Mouse (Mus musculus) heart, postnatal 0 days (tissue): Measurements from ENCODE around the gene Nat8f6. TPM values are rescaled to one million over a fixed set of nuclear protein-coding genes. Genes with fewer than 3 reads are reported as not detected.

Experiments
- ATAC-seq: fragments of 200-750 bp; cut with Nextera tagmentation; 2 replicates; pipeline ENCODE4 v1.8.0; 2017; ENCODE audit warnings: low read depth, moderate number of reproducible peaks, moderate library complexity; ENCODE audit not compliant: insufficient read depth
- DNase-seq: peaks from one replicate; pipeline ENCODE4 v3.0.0-alpha.2; 2016; ENCODE audit warnings: low spot score
- H3K27ac ChIP-seq: fragments of 300-500 bp; sonication (generic); 2 replicates; pipeline ENCODE4 v1.5.1; 2014; ENCODE audit warnings: low read depth, mild to moderate bottlenecking
- H3K27me3 ChIP-seq: fragments of 300-500 bp; sonication (generic); 2 replicates; pipeline ENCODE4 v1.6.1; 2014; ENCODE audit warnings: low read length, mixed read lengths; ENCODE audit not compliant: control insufficient read depth, insufficient read depth
- H3K36me3 ChIP-seq: fragments of 300-500 bp; sonication (generic); replicated peaks from 2 replicates; pipeline ENCODE4 v1.6.1; 2014; ENCODE audit warnings: low read length, mixed read lengths; ENCODE audit not compliant: control insufficient read depth, insufficient read depth
- H3K4me1 ChIP-seq: fragments of 300-500 bp; sonication (generic); 2 replicates; pipeline ENCODE4 v1.6.1; 2014; ENCODE audit warnings: antibody characterized with exemption; ENCODE audit not compliant: control insufficient read depth, insufficient read depth
- H3K4me2 ChIP-seq: fragments of 300-500 bp; sonication (generic); 2 replicates; pipeline ENCODE4 v1.6.1; 2014; ENCODE audit warnings: low read depth, mild to moderate bottlenecking, low read length, moderate library complexity
- H3K4me3 ChIP-seq: fragments of 300-500 bp; sonication (generic); 2 replicates; pipeline ENCODE4 v1.5.1; 2014; ENCODE audit warnings: low read depth, low read length
- H3K9ac ChIP-seq: fragments of 300-500 bp; sonication (generic); replicated peaks from 2 replicates; pipeline ENCODE4 v1.6.1; 2014; ENCODE audit warnings: low read depth, low read length, mixed read lengths
- H3K9me3 ChIP-seq: fragments of 300-500 bp; sonication (generic); replicated peaks from 2 replicates; pipeline ENCODE4 v1.6.1; 2016; ENCODE audit warnings: low read length; ENCODE audit not compliant: control insufficient read depth
- CTCF ChIP-seq: IDR thresholded peaks from 2 replicates; pipeline ENCODE4 v1.5.1; 2016; ENCODE audit warnings: antibody characterized with exemption, control low read depth, low read depth
- EP300 ChIP-seq: IDR thresholded peaks from 2 replicates; pipeline ENCODE4 v1.6.1; 2016; ENCODE audit warnings: antibody characterized with exemption, low read depth
- WGBS: fragments of 180-500 bp; shearing (Covaris S2); extraction: QIAGEN DNeasy Blood & Tissue Kit; methylation state at CpG from one replicate; pipeline ENCODE4 v1.1.7; 2014; 5-methylcytosine and 5-hydroxymethylcytosine counted together
- polyA plus RNA-seq: library from polyadenylated mRNA; unstranded; fragments of >200 nt; fragmentation: Nextera tagmentation; extraction: Ambion mirVana; gene quantifications from 2 replicates; pipeline ENCODE4 v1.2.1, GENCODE M21; 2015
- total RNA-seq: library from RNA; depleted of rRNA; stranded (reverse); fragments of >200 nt; gene quantifications from 2 replicates; pipeline ENCODE4 v1.2.3, GENCODE M21; 2014; ENCODE audit warnings: low replicate concordance

The Nat8f6 gene
- total and polyA plus RNA-seq, 2 experiments from 2014 or later = not detected

DNA sequence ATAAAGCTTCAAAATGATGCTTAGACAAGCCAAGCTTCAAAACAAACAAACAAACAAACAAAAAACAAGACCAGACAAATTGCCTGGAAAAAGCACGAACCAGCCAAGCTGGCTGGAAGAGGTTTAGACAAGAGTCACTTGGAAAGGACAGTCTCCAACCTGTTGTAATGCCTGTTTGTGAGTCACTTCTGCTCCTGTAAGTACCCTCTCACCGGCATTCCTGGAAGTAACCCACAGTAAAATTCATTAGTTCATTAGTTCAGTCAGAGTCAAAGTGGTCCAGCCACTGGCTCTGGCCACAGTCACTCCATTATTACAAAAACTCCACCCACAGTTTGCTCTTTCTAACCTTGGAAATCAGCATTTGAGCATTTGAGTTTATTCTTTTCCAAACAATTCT, 43.1 kb upstream of the Nat8f6 start:
- 84% methylated on average over 2 of the region's 2 CpGs for WGBS
- Histone ChIP-seq H3K4me1 (no peaks in the 10 kb centered on the region), H3K27me3 (no peaks in the 10 kb centered on the region), H3K36me3 (no peaks in the 10 kb centered on the region), H3K27ac (no peak overlapping the region), H3K9ac (no peak overlapping the region), H3K4me3 (no peak overlapping the region), H3K9me3 (no peaks in the 10 kb centered on the region), H3K4me2 (no peak overlapping the region)
- ATAC-seq (no peak), DNase-seq (no peak)
- TF ChIP-seq EP300 (no peak), CTCF (no peak)

DNA sequence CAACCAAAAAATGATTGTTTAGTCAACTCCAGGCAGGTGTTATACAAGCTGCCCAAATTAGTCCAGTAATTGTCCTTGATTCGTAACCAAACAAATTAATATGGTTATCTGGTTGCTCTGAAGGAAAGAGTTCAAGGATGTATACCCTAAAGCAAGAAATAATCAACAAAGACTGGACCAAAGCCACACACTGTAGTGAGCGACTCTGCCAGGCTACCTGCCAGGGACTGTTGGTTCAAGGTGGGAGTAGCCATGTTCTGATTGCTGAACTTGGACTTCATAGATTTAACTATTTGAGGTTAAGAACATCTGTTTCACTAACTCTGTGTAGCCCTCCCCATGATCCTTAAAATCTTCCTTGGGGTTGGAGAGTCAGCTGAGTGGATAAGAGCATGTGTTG, 42.4 kb upstream of the Nat8f6 start:
- Histone ChIP-seq H3K27ac (no peak overlapping the region), H3K4me3 (no peak overlapping the region), H3K9ac (no peak overlapping the region), H3K4me1 (no peaks in the 10 kb centered on the region), H3K9me3 (no peaks in the 10 kb centered on the region), H3K36me3 (no peaks in the 10 kb centered on the region), H3K27me3 (no peaks in the 10 kb centered on the region), H3K4me2 (no peak overlapping the region)
- TF ChIP-seq CTCF (no peak), EP300 (no peak)
- ATAC-seq = no peak
- 82% methylated on average over 2 of the region's 2 CpGs for WGBS
- DNase-seq = no peak

DNA sequence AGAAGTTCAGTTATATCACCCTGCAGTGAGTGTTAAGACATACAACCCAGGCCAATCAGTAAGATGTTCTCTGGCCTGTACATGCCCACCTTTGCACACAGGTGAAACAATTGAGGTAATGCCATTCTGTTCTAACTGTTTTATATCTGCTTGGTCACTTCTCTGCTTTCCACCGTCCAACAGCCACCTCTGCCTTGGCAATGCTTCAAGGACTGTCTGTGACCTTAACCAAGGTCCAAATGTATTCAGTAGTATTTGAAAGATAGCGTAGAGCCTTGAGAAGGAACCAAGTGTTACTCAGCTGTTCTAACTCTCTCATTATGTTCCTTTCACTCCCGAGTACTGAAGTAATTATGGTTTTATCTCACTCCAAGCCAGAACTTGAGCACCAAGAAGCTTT, 41.8 kb upstream of the Nat8f6 start:
- WGBS = 54% methylated on average over 3 of the region's 3 CpGs

DNA sequence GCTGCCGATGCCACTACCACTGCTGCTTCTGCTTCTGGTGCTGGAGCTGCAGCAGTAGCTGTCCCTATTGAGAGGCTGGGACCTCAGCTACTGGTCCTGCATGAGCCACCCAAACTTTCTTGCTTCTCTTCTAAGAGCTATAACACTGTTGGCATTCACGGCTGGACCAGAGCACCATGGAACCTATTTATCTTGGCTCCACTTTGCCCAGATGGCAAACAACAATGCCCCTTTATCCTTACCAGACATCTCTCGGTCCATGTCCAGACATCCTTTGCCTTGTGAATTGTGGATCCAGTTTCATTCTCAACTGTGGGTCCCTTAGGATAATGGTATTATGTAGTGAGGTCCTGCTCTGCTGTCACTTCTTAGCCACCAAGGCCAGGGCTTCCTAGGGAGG, 40.5 kb upstream of the Nat8f6 start:
- H3K4me3 ChIP-seq = no peak overlapping the region
- no peak overlapping the region for H3K9ac ChIP-seq
- 76% methylated on average over 3 of the region's 3 CpGs for WGBS
- DNase-seq (no peak), ATAC-seq (no peak)
- TF ChIP-seq CTCF (no peak), EP300 (no peak)
- H3K27ac ChIP-seq = no peak overlapping the region
- no peaks in the 10 kb centered on the region for H3K27me3 ChIP-seq
- no peak overlapping the region for H3K4me2 ChIP-seq
- H3K36me3 ChIP-seq = no peaks in the 10 kb centered on the region
- H3K4me1 ChIP-seq = no peaks in the 10 kb centered on the region
- H3K9me3 ChIP-seq = no peaks in the 10 kb centered on the region

More for the DNA sequence above, 41.8 kb upstream of the Nat8f6 start:
- no peak for DNase-seq
- Histone ChIP-seq H3K27me3 (no peaks in the 10 kb centered on the region), H3K4me2 (no peak overlapping the region), H3K4me3 (no peak overlapping the region), H3K36me3 (no peaks in the 10 kb centered on the region), H3K4me1 (no peaks in the 10 kb centered on the region), H3K9ac (no peak overlapping the region), H3K9me3 (no peaks in the 10 kb centered on the region), H3K27ac (no peak overlapping the region)
- ATAC-seq = no peak
- no peak for TF ChIP-seq EP300
- no peak for TF ChIP-seq CTCF

DNA sequence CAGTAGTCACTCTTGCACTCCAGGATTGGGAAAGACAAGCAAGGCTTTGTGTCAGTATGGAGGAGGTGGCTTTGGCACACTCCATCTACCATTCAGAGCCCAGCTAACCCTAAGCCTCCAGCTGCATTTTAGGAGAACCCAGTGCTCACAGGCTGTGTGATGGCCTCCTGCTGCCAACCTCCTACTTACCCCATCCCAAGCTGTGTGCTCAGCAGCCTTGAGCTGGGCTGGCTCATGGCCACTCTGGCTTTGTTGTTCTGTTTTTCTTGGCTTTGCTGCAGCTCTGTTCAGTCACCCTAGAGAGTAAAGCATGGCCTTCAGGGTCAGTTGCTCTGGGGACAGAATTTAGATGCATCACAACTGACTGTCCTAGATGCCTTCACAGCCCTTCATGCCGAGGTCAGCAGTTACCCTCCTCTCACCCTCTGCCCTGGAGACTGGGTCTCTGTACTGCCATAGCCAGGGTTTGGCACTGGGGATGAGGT, 35.5 kb upstream of the Nat8f6 start:
- Histone ChIP-seq H3K36me3 (no peaks in the 10 kb centered on the region), H3K9ac (no peak overlapping the region), H3K9me3 (no peaks in the 10 kb centered on the region), H3K4me2 (no peak overlapping the region), H3K27me3 (no peaks in the 10 kb centered on the region), H3K27ac (no peak overlapping the region), H3K4me3 (no peak overlapping the region), H3K4me1 (no peaks in the 10 kb centered on the region)
- peak; percentile 21 for DNase-seq
- no peak for TF ChIP-seq EP300
- no peak for TF ChIP-seq CTCF
- ATAC-seq = peak; percentile 49; the same call in 1 of the 2 replicates
- 47% methylated on average over 1 of the region's 1 CpGs for WGBS

DNA sequence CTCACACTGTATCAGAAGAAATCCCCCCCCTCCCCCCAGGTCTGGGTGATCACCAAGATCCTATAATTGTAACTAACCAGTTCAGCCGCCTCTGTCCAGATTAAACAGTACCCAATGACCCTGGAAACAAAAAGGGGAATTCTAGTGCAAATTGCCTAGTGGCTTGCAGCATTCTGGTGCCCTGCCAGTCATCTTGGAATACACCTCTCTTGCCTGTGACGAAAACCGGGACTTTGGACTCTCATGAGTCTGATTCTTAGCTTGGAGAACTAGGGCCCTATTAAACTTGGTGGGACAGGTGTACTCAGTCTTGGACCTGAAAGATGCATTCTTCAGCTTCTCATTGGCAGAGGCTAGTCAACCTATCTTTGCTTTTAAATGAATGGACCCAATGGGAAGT, 32.7 kb upstream of the Nat8f6 start:
- no peaks in the 10 kb centered on the region for H3K9me3 ChIP-seq
- no peak overlapping the region for H3K4me2 ChIP-seq
- H3K4me3 ChIP-seq = no peak overlapping the region
- H3K27ac ChIP-seq = no peak overlapping the region
- TF ChIP-seq CTCF = no peak
- TF ChIP-seq EP300 = no peak
- 70% methylated on average over 3 of the region's 3 CpGs for WGBS
- H3K9ac ChIP-seq = no peak overlapping the region
- no peaks in the 10 kb centered on the region for H3K36me3 ChIP-seq
- DNase-seq = no peak
- no peaks in the 10 kb centered on the region for H3K27me3 ChIP-seq
- no peak for ATAC-seq
- H3K4me1 ChIP-seq = no peaks in the 10 kb centered on the region
